Mouse (Mus musculus) forelimb bud, embryonic 11.5 days (tissue): ENCODE measurements around the gene Taar5.
A peak's percentile ranks its signal among the peaks of the same experiment; 100 is the strongest.

Experiments used
- DNase-seq: peaks from one replicate; pipeline ENCODE4 v3.0.0-alpha.2; 2012; ENCODE audit warnings: low read depth, low spot score

Taar5 gene

DNA sequence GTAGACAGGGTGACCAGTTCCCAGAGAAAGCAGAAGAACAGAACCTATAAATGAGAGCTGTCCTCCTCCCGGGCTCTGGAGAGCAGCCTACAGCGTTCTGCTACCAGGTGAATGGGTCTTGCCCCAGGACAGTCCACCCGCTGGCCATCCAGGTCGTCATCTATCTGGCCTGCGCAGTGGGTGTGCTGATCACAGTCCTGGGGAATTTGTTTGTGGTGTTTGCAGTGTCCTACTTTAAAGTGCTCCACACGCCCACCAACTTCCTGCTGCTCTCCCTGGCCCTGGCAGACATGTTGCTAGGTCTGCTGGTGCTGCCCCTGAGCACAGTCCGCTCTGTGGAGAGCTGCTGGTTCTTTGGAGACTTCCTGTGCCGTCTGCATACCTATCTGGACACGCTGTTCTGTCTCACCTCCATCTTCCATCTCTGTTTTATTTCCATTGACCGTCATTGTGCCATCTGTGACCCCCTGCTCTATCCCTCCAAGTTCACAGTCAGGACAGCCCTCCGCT, at the start of gene Taar5:
Gene Taar5, plus strand, starts transcription at position 51 of the 510 bp plus-strand sequence.
- no peak for DNase-seq

DNA sequence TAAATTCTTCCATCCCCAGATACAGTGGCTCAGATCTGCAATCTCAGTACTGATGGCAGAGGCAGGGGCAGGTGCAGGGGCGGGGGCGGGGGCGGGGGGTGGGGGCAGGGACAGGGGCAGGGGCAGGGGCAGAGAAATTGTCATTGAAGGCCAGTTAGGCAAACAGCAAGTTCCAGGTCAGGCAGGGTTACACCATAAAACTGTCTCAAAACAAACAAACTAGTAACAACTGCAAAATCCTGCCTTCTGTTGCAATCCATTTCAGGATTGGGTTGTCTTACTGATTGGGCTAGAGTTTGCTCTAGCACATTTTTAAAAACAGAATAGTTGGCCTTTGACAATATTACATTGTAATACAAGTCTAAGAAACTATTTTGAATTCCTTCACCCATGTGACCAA, 48.0 kb upstream of the Taar5 start:
- no peak for DNase-seq

DNA sequence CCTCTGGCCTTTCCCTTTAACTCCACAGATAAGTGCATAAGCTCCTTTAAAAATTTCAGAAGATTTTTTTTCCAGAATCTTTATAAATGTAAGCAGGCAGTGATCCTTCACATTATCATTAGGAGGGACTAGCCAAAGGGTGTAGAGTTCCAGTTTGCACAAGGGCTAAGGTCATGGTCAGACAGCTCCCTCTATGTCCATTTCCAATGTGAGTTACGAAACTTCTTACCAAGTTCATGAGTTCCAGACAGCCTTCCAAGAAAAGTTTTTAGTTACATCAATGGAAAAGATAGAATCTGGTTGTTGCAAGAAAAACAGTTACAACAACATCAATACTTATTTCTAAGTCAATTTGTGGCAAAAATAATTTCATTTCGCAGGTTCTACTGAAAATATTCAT, 46.6 kb upstream of the Taar5 start:
- no peak for DNase-seq

DNA sequence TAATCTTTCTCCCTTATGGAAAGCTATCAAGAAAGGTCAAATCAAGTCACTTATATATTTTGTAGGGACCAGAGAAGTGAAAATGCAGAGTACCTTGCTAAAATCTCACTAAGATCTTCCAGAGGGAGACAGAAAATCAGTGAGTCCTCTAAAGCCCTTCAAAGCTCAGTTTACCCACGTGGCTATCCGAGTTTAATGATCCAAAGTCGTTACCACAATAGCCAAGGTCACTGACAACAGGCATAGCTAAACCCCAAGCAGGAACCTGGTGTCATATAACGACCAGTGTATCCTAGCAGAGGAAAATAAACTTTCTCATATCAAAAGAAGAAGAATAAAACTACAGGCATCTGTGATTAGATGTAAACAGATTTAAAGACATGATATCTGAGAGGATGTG, 32.9 kb upstream of the Taar5 start:
- DNase-seq = no peak

DNA sequence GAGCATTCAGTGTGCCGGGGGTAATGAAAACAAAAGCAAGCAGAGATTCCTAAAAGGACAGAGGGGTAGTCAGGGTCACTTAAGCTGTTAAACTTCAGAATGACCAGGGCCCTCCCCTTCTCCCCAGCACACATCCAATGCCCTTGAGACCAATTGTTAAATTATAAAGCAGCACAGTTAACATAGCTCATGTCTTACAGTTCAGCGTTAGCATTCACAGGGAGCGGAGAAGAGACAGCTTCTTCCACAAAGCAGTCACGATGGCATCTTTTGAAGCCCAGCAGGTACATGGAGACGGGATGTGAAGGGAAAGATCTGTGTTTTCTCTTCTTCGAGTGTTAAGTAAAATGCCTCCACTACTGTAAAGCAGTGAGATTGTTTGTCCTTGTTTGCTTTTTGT, 32.2 kb upstream of the Taar5 start, which contains the start of gene Taar2:
Gene Taar2, plus strand, starts transcription at position 261 of the 400 bp plus-strand sequence.
- DNase-seq = no peak

DNA sequence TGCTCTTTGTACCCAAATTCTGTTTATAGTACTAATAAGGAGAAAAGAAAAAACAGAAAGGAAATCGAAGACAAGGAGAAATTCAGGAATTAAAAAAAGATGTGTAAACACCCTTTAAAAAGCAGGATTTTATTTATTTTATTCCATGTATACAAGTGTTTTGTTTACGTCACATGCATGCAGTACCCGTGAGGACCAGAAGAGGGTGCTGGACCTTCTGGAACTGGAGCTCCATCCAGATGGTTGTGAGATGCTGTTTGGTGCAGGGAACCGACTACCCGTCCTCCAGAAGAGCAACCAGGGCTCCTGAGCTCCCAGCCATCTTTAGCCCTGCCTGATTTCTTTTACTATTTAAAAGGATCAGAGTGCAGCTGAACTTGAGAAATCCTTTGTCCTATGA, 28.0 kb upstream of the Taar5 start:
- DNase-seq = no peak

DNA sequence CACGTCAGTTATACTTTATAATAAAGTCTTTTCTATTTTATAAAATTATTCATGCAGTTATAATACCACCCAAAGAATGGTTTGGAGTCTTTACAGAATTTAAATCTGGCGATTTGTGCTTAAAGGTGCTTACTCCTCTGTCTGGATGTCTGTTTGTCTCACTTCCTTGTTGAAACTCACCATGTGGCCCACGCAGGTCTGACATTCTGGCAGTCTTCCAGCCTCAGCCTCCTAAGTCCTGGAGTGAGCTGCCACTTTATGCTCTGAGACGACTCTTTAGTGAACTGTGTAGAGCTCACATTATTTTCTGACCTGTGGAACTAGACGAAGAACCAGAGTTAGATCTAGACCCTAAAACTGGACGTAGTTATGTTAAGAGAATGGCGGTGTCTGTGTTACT, 22.5 kb upstream of the Taar5 start:
- DNase-seq = no peak

DNA sequence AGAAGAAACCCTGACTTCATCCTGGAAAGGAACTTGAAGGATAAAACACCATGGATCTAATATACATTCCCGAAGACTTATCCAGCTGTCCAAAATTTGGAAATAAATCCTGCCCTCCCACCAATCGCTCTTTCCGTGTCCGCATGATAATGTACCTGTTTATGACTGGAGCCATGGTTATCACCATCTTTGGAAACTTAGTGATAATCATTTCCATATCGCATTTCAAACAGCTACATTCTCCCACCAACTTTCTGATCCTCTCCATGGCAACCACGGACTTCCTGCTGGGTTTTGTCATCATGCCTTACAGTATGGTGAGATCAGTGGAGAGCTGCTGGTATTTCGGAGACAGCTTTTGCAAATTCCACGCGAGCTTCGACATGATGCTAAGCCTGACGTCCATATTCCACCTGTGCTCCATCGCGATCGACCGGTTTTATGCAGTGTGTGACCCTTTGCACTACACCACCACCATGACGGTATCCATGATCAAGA, 20.9 kb upstream of the Taar5 start, which contains the start of gene Taar3:
Gene Taar3, plus strand, starts transcription at position 51 of the 498 bp plus-strand sequence.
- DNase-seq = no peak

DNA sequence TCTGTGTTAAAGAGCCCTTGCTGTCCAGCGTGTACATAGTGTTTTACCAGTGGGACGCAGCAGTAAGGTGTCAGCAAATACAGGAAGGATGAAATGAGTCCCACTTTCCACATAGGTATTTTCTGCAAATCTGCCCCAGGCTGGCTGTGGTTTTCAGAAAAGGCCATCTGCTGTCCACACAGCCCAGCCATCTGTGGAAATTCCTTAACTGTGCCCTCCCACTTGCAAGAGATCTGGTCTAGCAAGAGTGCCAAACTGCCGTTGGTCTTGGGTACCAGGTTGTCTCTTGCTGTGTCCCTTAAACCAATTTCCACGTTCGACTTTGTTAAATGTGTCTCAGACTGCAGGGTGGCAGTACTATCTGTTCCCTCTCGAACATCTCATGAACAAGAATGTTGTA, 18.8 kb upstream of the Taar5 start:
- no peak for DNase-seq

DNA sequence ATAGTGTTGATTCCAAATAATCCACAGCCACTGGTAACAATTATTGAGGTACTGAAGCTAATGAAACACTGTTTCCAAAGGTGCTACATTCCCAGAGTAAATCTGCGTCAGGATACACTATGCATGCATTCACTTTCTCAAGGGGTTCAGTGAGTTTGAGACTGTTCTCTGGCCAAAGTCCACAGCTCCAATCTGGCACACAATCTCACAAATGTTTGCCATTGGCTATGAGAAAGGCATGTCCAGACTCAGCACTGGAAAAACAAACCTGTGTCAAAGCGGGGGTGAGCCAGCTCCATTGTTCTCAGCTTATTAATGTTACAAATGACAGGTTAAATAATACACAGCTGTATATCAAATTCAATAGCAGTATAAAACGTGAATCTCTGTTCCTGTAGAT, 11.4 kb upstream of the Taar5 start:
- no peak for DNase-seq

DNA sequence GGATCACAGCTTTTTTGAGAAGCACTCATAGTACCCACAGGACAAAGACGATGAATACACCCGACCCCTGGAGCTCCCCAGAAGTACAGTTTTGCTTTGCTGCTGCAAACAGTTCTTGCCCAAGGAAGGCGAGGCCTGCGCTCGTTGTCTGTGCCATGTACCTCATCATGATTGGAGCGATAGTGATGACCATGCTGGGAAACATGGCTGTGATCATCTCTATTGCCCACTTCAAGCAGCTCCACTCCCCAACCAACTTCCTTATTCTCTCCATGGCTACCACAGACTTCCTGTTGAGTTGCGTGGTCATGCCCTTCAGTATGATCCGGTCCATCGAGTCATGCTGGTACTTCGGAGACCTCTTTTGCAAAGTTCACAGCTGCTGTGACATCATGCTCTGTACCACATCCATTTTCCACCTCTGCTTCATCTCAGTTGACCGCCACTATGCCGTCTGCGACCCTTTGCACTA, 10.0 kb upstream of the Taar5 start, which contains the start of gene Taar4:
Gene Taar4, plus strand, starts transcription at position 51 of the 472 bp plus-strand sequence.
- no peak for DNase-seq

DNA sequence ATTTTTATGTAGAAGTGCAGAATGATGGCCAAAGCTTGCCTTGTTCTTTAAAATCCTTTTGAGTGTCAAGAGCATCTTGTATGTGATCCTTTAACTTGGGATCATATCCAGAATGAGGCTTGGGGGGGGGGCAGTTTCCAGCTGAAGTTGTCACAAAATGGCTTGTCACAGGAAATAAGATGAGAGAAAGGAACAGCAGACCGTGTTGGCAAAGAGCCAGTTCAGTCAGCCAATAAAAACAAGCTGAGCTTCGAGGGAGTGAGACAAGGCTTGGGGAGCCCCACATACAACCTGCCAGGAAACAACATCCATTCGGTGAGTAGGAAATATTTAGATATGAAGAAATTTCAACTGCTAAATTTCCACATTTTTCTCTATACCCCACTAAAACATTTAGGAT, 7.1 kb upstream of the Taar5 start:
- DNase-seq = no peak

DNA sequence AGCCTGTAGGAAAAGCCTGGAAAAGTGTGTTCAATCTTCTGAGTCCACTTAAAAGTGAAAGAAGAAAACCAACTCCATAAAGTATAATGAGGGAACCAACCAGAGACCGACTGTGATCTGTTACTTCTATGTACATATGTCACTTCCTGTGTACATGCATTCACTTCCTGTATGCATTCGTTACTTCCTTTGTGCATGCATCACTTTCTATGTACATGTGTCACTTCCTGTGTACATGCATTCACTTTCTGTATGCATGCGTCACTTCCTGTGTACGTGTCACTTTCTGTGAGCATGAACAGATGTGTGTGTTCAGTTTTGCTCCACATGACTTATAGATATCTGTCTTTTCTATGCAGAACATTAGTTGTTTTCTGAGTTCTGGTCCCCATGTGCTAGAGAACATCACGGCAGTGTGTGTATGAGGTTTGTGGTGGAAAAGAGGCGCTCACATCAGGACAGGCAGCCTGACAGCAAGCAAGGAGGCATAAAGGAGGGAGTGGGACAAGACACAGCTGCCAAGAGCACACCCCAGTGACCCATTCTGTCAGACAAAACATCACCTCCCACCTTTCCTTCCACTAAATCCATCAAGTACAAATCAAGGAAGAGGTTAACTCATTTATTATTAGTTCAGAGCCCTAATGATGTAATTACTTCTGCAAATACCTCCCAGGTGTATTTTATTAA, 5.4 kb upstream of the Taar5 start:
- DNase-seq = no peak

DNA sequence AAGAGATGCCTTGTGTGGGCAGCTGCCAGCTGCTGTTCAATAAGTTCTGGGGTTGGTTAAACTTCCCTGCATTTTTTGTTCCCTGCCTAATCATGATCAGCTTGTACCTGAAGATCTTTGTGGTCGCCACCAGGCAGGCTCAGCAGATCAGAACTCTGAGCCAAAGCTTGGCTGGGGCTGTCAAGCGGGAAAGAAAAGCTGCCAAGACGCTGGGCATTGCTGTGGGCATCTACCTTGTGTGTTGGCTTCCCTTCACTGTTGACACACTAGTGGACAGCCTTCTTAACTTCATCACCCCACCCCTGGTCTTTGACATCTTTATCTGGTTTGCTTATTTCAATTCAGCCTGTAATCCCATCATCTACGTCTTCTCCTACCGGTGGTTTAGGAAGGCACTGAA, 750 bp downstream of the Taar5 start:
- no peak for DNase-seq

DNA sequence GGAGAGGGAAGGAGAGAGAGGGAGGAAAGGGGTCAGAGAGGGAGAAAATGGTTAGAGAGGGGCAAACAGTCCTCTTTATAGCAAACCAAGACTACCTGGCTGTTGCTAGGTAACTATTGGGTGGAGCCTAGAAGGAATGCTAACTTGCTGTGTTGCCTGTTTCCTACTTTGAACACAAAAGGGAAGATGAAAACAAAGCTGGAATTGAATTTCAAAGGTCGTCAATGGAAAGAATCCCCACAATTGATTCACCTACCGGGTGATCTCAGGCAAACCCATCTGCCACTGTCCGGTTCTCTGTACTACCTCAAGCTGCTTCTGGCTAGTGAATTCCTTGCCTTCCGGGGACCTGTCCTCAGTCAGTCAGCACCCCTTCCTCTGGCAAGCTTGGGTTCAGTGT, 7.5 kb downstream of the Taar5 start:
- DNase-seq = no peak

DNA sequence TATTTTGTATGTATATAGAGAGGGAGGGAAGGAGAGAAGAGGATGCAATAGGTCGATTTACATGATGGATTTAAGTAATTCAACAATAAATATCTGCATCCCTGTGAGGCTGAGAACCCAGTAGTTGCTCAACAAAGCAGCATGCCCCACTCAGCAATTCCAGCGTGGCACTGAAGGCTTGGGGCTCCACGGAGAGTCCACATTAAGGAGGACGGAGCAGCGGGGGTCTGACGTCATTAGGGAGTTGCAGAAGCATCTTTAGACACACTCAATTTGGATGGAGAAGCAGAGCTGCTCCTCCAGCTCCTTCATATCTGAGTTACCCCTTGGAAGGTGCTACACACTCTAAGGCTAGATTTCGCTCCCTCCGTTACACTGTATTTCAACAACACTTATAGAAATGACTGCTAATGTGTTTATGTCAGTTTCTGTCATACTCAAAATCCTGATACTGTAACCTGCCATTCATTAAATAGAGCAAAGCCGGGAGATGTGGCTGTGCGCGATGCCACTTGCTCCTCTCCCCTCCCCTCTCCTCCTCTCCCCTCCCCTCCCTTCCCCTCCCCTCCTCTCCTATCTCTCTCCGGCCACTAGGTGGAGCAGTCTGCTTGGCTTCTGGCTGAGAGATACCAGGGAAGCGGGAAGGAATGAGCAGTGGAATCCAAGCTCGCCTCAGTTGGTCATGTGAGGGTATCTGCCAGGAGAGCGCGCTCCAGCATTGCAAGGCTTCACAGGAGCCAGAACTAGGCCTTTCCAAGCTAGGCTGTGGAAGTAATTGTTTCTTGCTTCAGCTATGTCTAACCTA, 8.6 kb downstream of the Taar5 start:
- DNase-seq = peak; percentile 78

DNA sequence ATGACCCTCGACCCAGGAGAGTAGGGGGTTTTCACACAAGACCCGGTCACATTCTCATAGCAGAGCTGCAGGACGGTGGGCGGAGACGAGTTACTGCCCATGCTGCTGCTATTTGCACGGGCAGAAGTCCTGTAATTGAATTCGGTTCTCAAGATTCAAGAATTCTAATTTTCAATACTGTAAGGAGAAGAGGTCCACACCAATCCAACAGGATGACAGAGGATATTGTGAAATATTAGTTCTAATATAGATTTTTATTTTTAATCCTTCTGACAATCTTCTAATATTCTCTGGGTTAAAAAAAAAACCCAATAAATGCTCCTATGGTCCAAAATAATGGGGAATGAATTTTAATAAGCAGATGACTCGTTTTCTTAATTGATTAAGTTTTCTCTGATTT, 15.0 kb downstream of the Taar5 start, which contains the start of gene Taar6:
Gene Taar6, minus strand, starts transcription at position 101 of the 400 bp plus-strand sequence.
- DNase-seq = no peak

DNA sequence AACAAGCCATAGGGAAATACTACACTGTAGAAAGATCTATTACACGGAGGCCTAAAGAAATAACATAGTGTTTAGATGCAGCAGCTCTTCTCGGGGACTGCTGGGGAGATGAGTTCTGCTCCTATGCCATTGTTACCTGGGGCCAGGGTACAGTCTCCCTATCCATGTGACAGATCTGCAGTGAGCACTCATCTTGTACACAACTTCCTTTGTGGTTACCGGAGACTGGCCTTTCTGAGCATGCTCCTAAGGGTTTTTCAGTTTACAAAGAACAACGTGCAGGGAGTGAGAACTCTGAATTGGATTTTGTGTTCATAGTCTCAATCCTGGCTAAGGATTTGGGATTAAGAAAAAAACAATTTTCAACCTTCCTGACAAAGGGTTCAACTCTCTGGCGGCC, 15.9 kb downstream of the Taar5 start:
- no peak for DNase-seq

DNA sequence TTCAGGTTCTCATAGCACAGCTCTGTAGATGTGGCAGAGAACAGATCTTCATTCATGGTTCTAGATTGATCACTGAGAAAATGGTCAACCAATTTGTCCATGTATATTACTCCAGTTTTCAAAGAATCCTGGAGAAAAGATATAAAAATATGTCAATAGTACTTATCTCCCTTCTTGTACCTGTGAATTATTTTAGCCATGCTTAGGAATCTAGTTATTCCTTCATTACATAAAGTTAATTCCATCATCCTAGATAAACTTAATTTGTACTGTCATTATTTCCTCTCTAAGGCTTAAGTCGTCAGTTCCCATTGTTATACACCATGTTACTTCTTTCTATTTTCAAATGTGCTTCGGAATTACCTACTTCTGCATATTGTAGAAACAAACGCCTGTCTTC, 22.9 kb downstream of the Taar5 start, which contains the start of gene Taar7a:
Gene Taar7a, minus strand, starts transcription at position 101 of the 400 bp plus-strand sequence.
- no peak for DNase-seq

DNA sequence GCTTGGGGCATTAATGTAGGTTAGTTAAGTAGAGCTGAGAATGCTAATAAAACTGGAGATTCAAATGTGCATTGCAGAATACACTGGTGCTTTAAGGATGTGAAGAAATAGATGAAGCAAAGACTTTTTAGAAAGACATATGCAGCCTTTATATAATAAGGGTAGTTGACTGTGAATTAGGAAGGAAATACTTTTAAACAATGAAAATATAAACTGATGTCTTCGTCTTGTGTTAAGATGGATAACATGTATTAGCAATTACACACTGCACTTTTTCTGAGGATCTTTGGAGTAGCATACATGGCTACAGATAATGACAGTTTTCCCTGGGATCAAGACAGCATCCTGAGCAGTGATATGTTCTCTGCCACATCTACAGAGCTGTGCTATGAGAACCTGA, 29.1 kb downstream of the Taar5 start, which contains the start of gene Taar7b:
Gene Taar7b, plus strand, starts transcription at position 301 of the 400 bp plus-strand sequence.
- DNase-seq = no peak

DNA sequence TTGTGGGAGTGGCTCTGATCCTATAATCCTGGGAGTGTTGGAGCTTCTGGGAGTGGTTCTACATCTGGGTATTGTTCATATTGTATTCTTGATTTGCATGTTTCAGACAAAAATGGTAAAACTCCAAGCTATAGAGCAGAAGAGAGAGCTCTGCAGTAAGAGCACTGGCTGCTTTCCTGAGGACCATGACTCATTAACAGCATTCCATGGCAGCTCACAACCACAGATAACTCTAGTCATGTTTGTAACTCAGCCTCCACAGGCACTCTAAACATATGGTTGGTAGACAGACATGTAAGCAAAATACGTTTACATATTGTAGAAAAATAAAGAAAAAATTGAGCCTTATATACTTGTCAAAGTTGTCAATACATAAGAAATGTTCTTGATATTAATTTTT, 35.9 kb downstream of the Taar5 start:
- no peak for DNase-seq

DNA sequence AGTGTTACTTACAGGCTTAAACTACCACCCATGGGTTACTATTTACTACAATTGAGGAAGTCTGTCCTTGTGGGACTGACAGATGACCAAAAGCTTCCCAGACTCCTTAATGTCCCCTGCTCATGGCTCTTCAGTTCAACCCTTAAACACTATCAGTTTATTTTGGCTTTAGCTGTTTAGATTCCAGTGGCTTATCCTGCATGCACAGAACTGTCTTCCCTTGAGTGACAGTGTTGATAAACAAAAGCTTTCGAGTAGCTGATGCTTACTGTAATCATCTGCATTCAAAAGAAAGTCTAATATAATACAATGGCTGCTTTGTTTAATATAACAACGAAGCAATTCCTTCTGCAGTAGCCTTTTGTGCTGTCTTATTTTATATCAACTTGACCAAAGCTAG, 36.5 kb downstream of the Taar5 start:
- no peak for DNase-seq
